Mouse (Mus musculus) midbrain, embryonic 16.5 days (tissue): Measurements from ENCODE around the gene Rcor2. TPM values are rescaled to one million over a fixed set of nuclear protein-coding genes. Genes with fewer than 3 reads are reported as not detected.

Experiments
- ATAC-seq: fragments of 200-750 bp; cut with Nextera tagmentation; 2 replicates; pipeline ENCODE4 v1.8.0; 2017; ENCODE audit warnings: moderate TSS enrichment
- H3K27ac ChIP-seq: fragments of 300-500 bp; sonication (generic); 2 replicates; pipeline ENCODE4 v1.5.1; 2014; ENCODE audit warnings: mild to moderate bottlenecking, low read length, mixed read lengths
- H3K27me3 ChIP-seq: fragments of 300-500 bp; sonication (generic); 2 replicates; pipeline ENCODE4 v1.6.1; 2014; ENCODE audit warnings: low read depth, low read length, mixed read lengths; ENCODE audit not compliant: control insufficient read depth, insufficient read depth
- H3K36me3 ChIP-seq: fragments of 300-500 bp; sonication (generic); 2 replicates; pipeline ENCODE4 v1.6.1; 2014; ENCODE audit warnings: mild to moderate bottlenecking, low read length, moderate library complexity, mixed read lengths; ENCODE audit not compliant: control insufficient read depth, insufficient read depth
- H3K4me1 ChIP-seq: fragments of 300-500 bp; sonication (generic); 2 replicates; pipeline ENCODE4 v1.6.1; 2014; ENCODE audit warnings: mild to moderate bottlenecking, low read length, mixed read lengths; ENCODE audit not compliant: control insufficient read depth, insufficient read depth
- H3K4me2 ChIP-seq: fragments of 300-500 bp; sonication (generic); 2 replicates; pipeline ENCODE4 v1.6.1; 2014; ENCODE audit warnings: mild to moderate bottlenecking, low read length, mixed read lengths
- H3K4me3 ChIP-seq: fragments of 300-500 bp; sonication (generic); 2 replicates; pipeline ENCODE4 v1.5.1; 2014; ENCODE audit warnings: low read depth, mild to moderate bottlenecking, low read length, moderate library complexity, mixed read lengths
- H3K9ac ChIP-seq: fragments of 300-500 bp; sonication (generic); 2 replicates; pipeline ENCODE4 v1.6.1; 2014; ENCODE audit warnings: low read depth, low read length, mixed read lengths
- H3K9me3 ChIP-seq: fragments of 300-500 bp; sonication (generic); replicated peaks from 2 replicates; pipeline ENCODE4 v1.6.1; 2014; ENCODE audit warnings: mild to moderate bottlenecking, low read length, mixed read lengths; ENCODE audit not compliant: control insufficient read depth, poor library complexity, severe bottlenecking
- WGBS: fragments of 180-500 bp; shearing (Covaris S2); extraction: QIAGEN DNeasy Blood & Tissue Kit; methylation state at CpG from one replicate; pipeline ENCODE4 v1.1.7; 2014; 5-methylcytosine and 5-hydroxymethylcytosine counted together
- polyA plus RNA-seq: library from polyadenylated mRNA; unstranded; fragments of >200 nt; fragmentation: Nextera tagmentation; extraction: Ambion mirVana; gene quantifications from 2 replicates; pipeline ENCODE4 v1.2.1, GENCODE M21; 2015

Rcor2 gene
- polyA plus RNA-seq: 17.9 and 20.1 TPM in 2 replicates

DNA sequence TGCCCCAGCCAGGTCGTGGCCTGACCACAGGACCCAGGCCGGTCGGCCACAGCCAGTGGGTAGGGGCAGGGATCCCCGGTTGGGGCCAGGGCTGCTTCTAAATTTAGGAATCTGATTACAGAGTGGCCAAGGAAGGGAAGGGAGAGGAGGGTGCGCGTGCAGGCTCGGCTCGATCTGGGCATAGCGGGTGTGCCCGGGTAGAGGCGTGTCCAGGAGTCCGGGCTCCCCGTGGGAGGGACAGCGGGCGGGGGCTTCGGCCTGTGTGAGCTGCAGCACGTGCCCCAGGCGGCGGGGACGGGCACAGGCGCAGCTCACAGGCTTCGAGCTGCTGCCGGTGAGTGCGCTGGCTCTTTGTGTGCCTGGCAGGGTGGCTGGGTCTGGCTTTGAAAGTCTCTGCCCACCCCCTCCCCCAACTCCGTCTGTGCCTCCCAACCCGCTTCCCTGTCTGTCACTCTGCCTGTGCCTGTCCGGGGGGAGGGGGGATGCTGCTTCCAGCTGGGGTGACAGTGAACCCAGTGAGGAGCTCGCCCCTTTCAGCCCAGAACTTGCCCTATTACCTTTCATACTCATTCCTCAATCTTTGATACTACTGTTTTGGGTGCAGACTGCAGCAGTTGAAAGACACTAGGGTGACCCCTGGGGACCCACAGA is at the start of gene Rcor2:
Rcor2 (plus strand) TSS at position 235 of the 651 bp plus-strand sequence.
- H3K4me2 ChIP-seq: peak within 1 kb of the TSS; percentile 64
- peaks cover 48% of the 10 kb centered on the region for H3K4me1 ChIP-seq
- no peaks in the 10 kb centered on the region for H3K27me3 ChIP-seq
- peak within 1 kb of the TSS; percentile 93 for H3K27ac ChIP-seq
- H3K36me3 ChIP-seq: no peaks in the 10 kb centered on the region
- H3K4me3 ChIP-seq: peak within 1 kb of the TSS; percentile 60
- ATAC-seq: peak; percentile 49
- H3K9ac ChIP-seq: peak within 1 kb of the TSS; percentile 85
- WGBS: 2% methylated on average over 25 of the region's 28 CpGs
- H3K9me3 ChIP-seq: no peaks in the 10 kb centered on the region

- 0 out of 2 replicates have a peak overlapping the region, but pooled peaks have one; percentile 17 for H3K27ac ChIP-seq
Observed at GRCm38 (mm10) chr19:7217926-7218267, 49.2 kb upstream of the Rcor2 start.

GRCm38 (mm10) chr19:7218753-7219152 is 48.4 kb upstream of the Rcor2 start:
- Histone ChIP-seq H3K9ac (no peak overlapping the region), H3K4me2 (no peak overlapping the region), H3K27me3 (no peaks in the 10 kb centered on the region), H3K9me3 (no peaks in the 10 kb centered on the region), H3K4me3 (no peak overlapping the region), H3K36me3 (peaks cover 10% of the 10 kb centered on the region), H3K4me1 (peaks cover 22% of the 10 kb centered on the region), H3K27ac (no peak overlapping the region)
- 96% methylated on average over 5 of the region's 5 CpGs for WGBS
- no peak for ATAC-seq

More at GRCm38 (mm10) chr19:7217926-7218267, 49.2 kb upstream of the Rcor2 start:
- WGBS: 12% methylated on average over 6 of the region's 6 CpGs
- peaks cover 22% of the 10 kb centered on the region for H3K4me1 ChIP-seq
- peak overlapping the region; percentile 50 for H3K4me2 ChIP-seq
- peak; percentile 37 for ATAC-seq
- peaks cover 10% of the 10 kb centered on the region for H3K36me3 ChIP-seq
- H3K9me3 ChIP-seq: no peaks in the 10 kb centered on the region
- 0 out of 2 replicates have a peak overlapping the region, but pooled peaks have one; percentile 20 for H3K9ac ChIP-seq
- H3K27me3 ChIP-seq: no peaks in the 10 kb centered on the region
- peak overlapping the region; percentile 67 for H3K4me3 ChIP-seq

DNA sequence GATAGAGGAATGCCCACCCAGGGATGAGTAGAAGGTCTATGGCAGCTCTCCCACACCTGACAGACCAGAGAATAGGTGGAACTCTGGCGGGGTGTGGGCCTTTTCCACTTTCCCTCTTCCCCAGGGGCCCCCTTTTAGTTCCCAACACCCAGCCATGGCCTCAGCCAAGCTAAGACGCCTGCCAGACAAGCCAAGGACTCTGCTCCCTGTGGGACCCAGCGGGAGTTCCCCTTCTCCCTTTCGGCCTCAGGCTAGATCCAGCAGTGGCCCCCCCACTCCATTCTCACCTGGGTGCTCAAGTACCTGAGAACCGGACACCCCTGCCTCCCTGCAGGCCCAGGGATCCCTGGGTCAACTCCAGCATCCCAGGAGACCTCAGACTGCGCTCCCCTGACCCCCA is 44.9 kb upstream of the Rcor2 start:
- Histone ChIP-seq H3K9me3 (no peaks in the 10 kb centered on the region), H3K36me3 (peaks cover 7% of the 10 kb centered on the region), H3K9ac (no peak overlapping the region), H3K27me3 (no peaks in the 10 kb centered on the region), H3K4me1 (peaks cover 7% of the 10 kb centered on the region), H3K4me3 (no peak overlapping the region), H3K27ac (no peak overlapping the region), H3K4me2 (no peak overlapping the region)
- 92% methylated on average over 6 of the region's 6 CpGs for WGBS
- no peak for ATAC-seq

GRCm38 (mm10) chr19:7223488-7223887 is 43.6 kb upstream of the Rcor2 start:
- Histone ChIP-seq H3K9me3 (no peaks in the 10 kb centered on the region), H3K27ac (no peak overlapping the region), H3K27me3 (no peaks in the 10 kb centered on the region), H3K4me1 (no peaks in the 10 kb centered on the region), H3K4me2 (no peak overlapping the region), H3K36me3 (peaks cover 13% of the 10 kb centered on the region), H3K9ac (no peak overlapping the region), H3K4me3 (no peak overlapping the region)
- no peak for ATAC-seq

DNA sequence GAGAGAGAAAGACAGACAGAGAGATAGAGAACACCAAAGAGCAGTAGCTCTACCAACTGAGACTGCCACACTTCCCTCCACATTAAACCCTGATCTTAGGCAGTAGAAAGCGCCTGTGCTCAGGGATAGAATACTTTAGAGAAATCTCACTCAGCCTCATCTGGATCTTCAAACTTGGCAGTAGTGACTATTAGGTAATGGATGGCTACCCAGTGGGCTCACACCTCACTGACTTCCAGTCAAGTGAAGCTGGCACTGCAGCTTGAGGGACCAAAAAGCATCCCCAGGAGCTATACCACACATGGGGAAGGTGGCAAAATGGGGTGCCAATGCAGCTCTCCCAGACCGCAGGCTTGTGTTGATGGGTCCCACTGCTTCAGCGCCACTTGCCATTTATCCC is 42.9 kb upstream of the Rcor2 start:
- WGBS: 89% methylated on average over 3 of the region's 3 CpGs
- no peak for ATAC-seq

GRCm38 (mm10) chr19:7225096-7225690 is 41.9 kb upstream of the Rcor2 start:
- no peak overlapping the region for H3K4me2 ChIP-seq
- 91% methylated on average over 9 of the region's 9 CpGs for WGBS
- H3K4me3 ChIP-seq: no peak overlapping the region
- no peak for ATAC-seq
- H3K27me3 ChIP-seq: no peaks in the 10 kb centered on the region
- H3K9ac ChIP-seq: no peak overlapping the region
- H3K4me1 ChIP-seq: no peaks in the 10 kb centered on the region
- H3K9me3 ChIP-seq: no peaks in the 10 kb centered on the region
- H3K27ac ChIP-seq: no peak overlapping the region
- peaks cover 26% of the 10 kb centered on the region for H3K36me3 ChIP-seq

More for the DNA sequence above, 42.9 kb upstream of the Rcor2 start:
- H3K36me3 ChIP-seq: peaks cover 16% of the 10 kb centered on the region
- no peak overlapping the region for H3K4me2 ChIP-seq
- H3K27me3 ChIP-seq: no peaks in the 10 kb centered on the region
- H3K4me3 ChIP-seq: no peak overlapping the region
- H3K9me3 ChIP-seq: no peaks in the 10 kb centered on the region
- no peak overlapping the region for H3K27ac ChIP-seq
- H3K9ac ChIP-seq: no peak overlapping the region
- H3K4me1 ChIP-seq: no peaks in the 10 kb centered on the region

DNA sequence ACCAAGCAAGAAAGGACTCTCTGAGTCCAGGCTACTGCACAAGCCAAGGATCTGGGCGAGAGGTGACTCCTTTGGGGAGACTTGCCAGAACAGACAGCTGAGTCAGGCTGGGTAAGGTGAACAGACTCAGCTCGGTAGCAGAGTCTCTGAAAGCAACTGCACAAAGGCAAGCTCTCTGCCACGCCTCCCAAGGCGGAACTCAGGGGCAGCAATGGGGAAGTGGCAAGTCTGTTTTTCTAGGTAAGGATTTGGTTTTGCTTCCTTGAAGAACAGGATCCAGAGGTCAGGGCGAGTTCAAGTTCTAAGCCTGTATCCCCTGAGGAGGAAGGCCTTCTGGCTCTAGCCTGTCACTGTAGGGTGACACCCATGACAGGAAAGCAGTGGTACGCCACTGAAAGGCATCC is 40.6 kb upstream of the Rcor2 start:
- 82% methylated on average over 6 of the region's 6 CpGs for WGBS

DNA sequence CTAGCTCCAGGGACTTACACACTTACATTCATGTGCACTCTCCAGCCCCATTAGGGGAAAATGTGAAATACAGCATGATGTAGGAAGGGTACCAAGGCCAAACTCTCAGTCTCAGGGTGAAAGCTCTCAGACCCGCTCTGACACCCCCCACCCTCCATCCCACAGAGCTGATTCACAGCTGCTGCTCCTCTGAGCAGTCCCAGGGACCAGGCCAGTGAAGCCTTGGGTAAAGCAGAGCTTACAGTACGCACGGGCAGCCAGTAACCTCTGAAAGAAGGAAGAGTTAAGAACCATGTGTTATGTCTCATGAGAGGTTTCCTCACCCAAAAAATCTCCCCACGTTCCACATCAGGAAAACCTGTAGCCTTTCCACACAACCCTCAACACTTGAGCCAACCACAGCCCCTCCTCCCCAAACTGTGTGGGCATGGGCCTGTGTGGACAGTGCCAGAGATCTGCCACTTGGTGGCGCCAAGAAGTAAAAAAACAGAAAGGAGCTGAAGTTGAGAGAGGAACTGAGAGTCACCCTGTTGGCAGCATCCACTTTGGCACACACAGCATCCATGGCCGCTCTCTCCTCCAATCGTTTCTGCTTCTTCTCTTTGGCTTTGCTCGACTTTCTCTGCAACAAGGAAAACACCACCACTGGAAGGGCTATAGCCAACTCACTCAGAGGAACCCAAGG is 32.4 kb upstream of the Rcor2 start:
- Histone ChIP-seq H3K27ac (no peak overlapping the region), H3K27me3 (no peaks in the 10 kb centered on the region), H3K9me3 (no peaks in the 10 kb centered on the region), H3K4me1 (peaks cover 6% of the 10 kb centered on the region), H3K36me3 (peaks cover 7% of the 10 kb centered on the region), H3K4me2 (no peak overlapping the region), H3K4me3 (no peak overlapping the region), H3K9ac (no peak overlapping the region)
- WGBS: 60% methylated on average over 8 of the region's 8 CpGs
- ATAC-seq: peak; percentile 90

More for the DNA sequence above, 40.6 kb upstream of the Rcor2 start:
- Histone ChIP-seq H3K9ac (no peak overlapping the region), H3K27me3 (no peaks in the 10 kb centered on the region), H3K4me1 (no peaks in the 10 kb centered on the region), H3K9me3 (no peaks in the 10 kb centered on the region), H3K36me3 (peaks cover 28% of the 10 kb centered on the region), H3K4me2 (no peak overlapping the region), H3K27ac (no peak overlapping the region), H3K4me3 (no peak overlapping the region)
- ATAC-seq: no peak
